Mouse (Mus musculus): ENCODE measurements around the gene S100a2. TPM values are rescaled to one million over a fixed set of nuclear protein-coding genes. Genes with fewer than 3 reads are reported as not detected.

S100a2 gene
- polyA plus RNA-seq, 1 experiment: not detected

GRCm38 (mm10) chr3:90601486-90602110 lies 11.6 kb downstream of the S100a2 start, which contains the start of gene Gm42674:
TSS of gene Gm42674 (plus strand) at chr3:90601904.
- WGBS: 82% methylated on average over 11 of the region's 11 CpGs
- Histone ChIP-seq H3K36me3 (ENCODE audit: control insufficient read depth, insufficient read depth, low read length) (no peaks in the 10 kb centered on the region), H3K27me3 (replicated peaks; ENCODE audit: control insufficient read depth, insufficient read depth, low read length) (no peaks in the 10 kb centered on the region), H3K27ac (ENCODE audit: insufficient read depth, low read depth, low read length) (no peak within 1 kb of the TSS), H3K4me1 (ENCODE audit: control insufficient read depth, insufficient read depth, low read length) (0 out of 2 replicates have a peak, but pooled peaks cover 3% of the 10 kb centered on the region), H3K4me3 (ENCODE audit: insufficient read depth, low read depth, low read length) (no peak within 1 kb of the TSS)
- TF ChIP-seq CTCF (conservative IDR thresholded peaks at IDR 0.05; ENCODE audit: insufficient read depth, insufficient read length, low read depth, low read length) (no peak), POLR2A (IDR thresholded peaks at IDR 0.05; ENCODE audit: low read depth, low read length) (no peak)
- no peak for DNase-seq

GRCm38 (mm10) chr3:90603623-90604022 lies 13.6 kb downstream of the S100a2 start, which contains the start of gene S100a4:
TSS of gene S100a4 (plus strand) at chr3:90603771.
- Histone ChIP-seq H3K36me3 (ENCODE audit: control insufficient read depth, insufficient read depth, low read length) (no peaks in the 10 kb centered on the region), H3K27me3 (replicated peaks; ENCODE audit: control insufficient read depth, insufficient read depth, low read length) (no peaks in the 10 kb centered on the region), H3K4me1 (ENCODE audit: control insufficient read depth, insufficient read depth, low read length) (0 out of 2 replicates have a peak, but pooled peaks cover 3% of the 10 kb centered on the region), H3K4me3 (ENCODE audit: insufficient read depth, low read depth, low read length) (no peak within 1 kb of the TSS), H3K27ac (ENCODE audit: insufficient read depth, low read depth, low read length) (0 out of 2 replicates have a peak within 1 kb of the TSS, but pooled peaks have one; percentile 33)
- WGBS: 57% methylated on average over 3 of the region's 3 CpGs
- TF ChIP-seq CTCF (conservative IDR thresholded peaks at IDR 0.05; ENCODE audit: insufficient read depth, insufficient read length, low read depth, low read length): no peak
- no peak for TF ChIP-seq POLR2A (IDR thresholded peaks at IDR 0.05; ENCODE audit: low read depth, low read length)
- DNase-seq: no peak

- 0 out of 2 replicates have a peak, but pooled peaks cover 3% of the 10 kb centered on the region for H3K4me1 ChIP-seq (ENCODE audit: control insufficient read depth, insufficient read depth, low read length)
- TF ChIP-seq CTCF (conservative IDR thresholded peaks at IDR 0.05; ENCODE audit: insufficient read depth, insufficient read length, low read depth, low read length): no peak
- no peak for TF ChIP-seq POLR2A (IDR thresholded peaks at IDR 0.05; ENCODE audit: low read depth, low read length)
- DNase-seq: peak; percentile 77
- H3K27ac ChIP-seq (ENCODE audit: insufficient read depth, low read depth, low read length): 0 out of 2 replicates have a peak overlapping the region, but pooled peaks have one; percentile 33
- no peaks in the 10 kb centered on the region for H3K36me3 ChIP-seq (ENCODE audit: control insufficient read depth, insufficient read depth, low read length)
- no peaks in the 10 kb centered on the region for H3K27me3 ChIP-seq (replicated peaks; ENCODE audit: control insufficient read depth, insufficient read depth, low read length)
- 42% methylated on average over 4 of the region's 4 CpGs for WGBS
- H3K4me3 ChIP-seq (ENCODE audit: insufficient read depth, low read depth, low read length): no peak overlapping the region
These were observed 14.4 kb downstream of the S100a2 start for GRCm38 (mm10) chr3:90604416-90604815.

GRCm38 (mm10) chr3:90605049-90605448 lies 15.0 kb downstream of the S100a2 start:
- WGBS: 89% methylated on average over 3 of the region's 3 CpGs
- H3K36me3 ChIP-seq (ENCODE audit: control insufficient read depth, insufficient read depth, low read length): no peaks in the 10 kb centered on the region
- H3K27ac ChIP-seq (ENCODE audit: insufficient read depth, low read depth, low read length): no peak overlapping the region
- no peak overlapping the region for H3K4me3 ChIP-seq (ENCODE audit: insufficient read depth, low read depth, low read length)
- H3K4me1 ChIP-seq (ENCODE audit: control insufficient read depth, insufficient read depth, low read length): 0 out of 2 replicates have a peak, but pooled peaks cover 3% of the 10 kb centered on the region
- no peak for TF ChIP-seq CTCF (conservative IDR thresholded peaks at IDR 0.05; ENCODE audit: insufficient read depth, insufficient read length, low read depth, low read length)
- TF ChIP-seq POLR2A (IDR thresholded peaks at IDR 0.05; ENCODE audit: low read depth, low read length): no peak
- DNase-seq: no peak
- H3K27me3 ChIP-seq (replicated peaks; ENCODE audit: control insufficient read depth, insufficient read depth, low read length): no peaks in the 10 kb centered on the region

- no peak overlapping the region for H3K27ac ChIP-seq (ENCODE audit: insufficient read depth, low read depth, low read length)
- WGBS: 86% methylated on average over 2 of the region's 2 CpGs
- no peaks in the 10 kb centered on the region for H3K36me3 ChIP-seq (ENCODE audit: control insufficient read depth, insufficient read depth, low read length)
- H3K4me1 ChIP-seq (ENCODE audit: control insufficient read depth, insufficient read depth, low read length): 0 out of 2 replicates have a peak, but pooled peaks cover 3% of the 10 kb centered on the region
- no peaks in the 10 kb centered on the region for H3K27me3 ChIP-seq (replicated peaks; ENCODE audit: control insufficient read depth, insufficient read depth, low read length)
- no peak overlapping the region for H3K4me3 ChIP-seq (ENCODE audit: insufficient read depth, low read depth, low read length)
- no peak for DNase-seq
- TF ChIP-seq CTCF (conservative IDR thresholded peaks at IDR 0.05; ENCODE audit: insufficient read depth, insufficient read length, low read depth, low read length): no peak
- TF ChIP-seq POLR2A (IDR thresholded peaks at IDR 0.05; ENCODE audit: low read depth, low read length): no peak
These were observed 15.7 kb downstream of the S100a2 start for GRCm38 (mm10) chr3:90605736-90606135.

GRCm38 (mm10) chr3:90606185-90606584 lies 16.1 kb downstream of the S100a2 start:
- WGBS: 88% methylated on average over 6 of the region's 6 CpGs
- 0 out of 2 replicates have a peak, but pooled peaks cover 3% of the 10 kb centered on the region for H3K4me1 ChIP-seq (ENCODE audit: control insufficient read depth, insufficient read depth, low read length)
- no peak overlapping the region for H3K4me3 ChIP-seq (ENCODE audit: insufficient read depth, low read depth, low read length)
- no peaks in the 10 kb centered on the region for H3K27me3 ChIP-seq (replicated peaks; ENCODE audit: control insufficient read depth, insufficient read depth, low read length)
- no peaks in the 10 kb centered on the region for H3K36me3 ChIP-seq (ENCODE audit: control insufficient read depth, insufficient read depth, low read length)
- no peak overlapping the region for H3K27ac ChIP-seq (ENCODE audit: insufficient read depth, low read depth, low read length)
- DNase-seq: no peak
- TF ChIP-seq CTCF (conservative IDR thresholded peaks at IDR 0.05; ENCODE audit: insufficient read depth, insufficient read length, low read depth, low read length) (no peak), POLR2A (IDR thresholded peaks at IDR 0.05; ENCODE audit: low read depth, low read length) (no peak)

- WGBS: 91% methylated on average over 3 of the region's 3 CpGs
- Histone ChIP-seq H3K4me3 (ENCODE audit: insufficient read depth, low read depth, low read length) (no peak overlapping the region), H3K27me3 (replicated peaks; ENCODE audit: control insufficient read depth, insufficient read depth, low read length) (no peaks in the 10 kb centered on the region), H3K4me1 (ENCODE audit: control insufficient read depth, insufficient read depth, low read length) (0 out of 2 replicates have a peak, but pooled peaks cover 3% of the 10 kb centered on the region), H3K36me3 (ENCODE audit: control insufficient read depth, insufficient read depth, low read length) (no peaks in the 10 kb centered on the region), H3K27ac (ENCODE audit: insufficient read depth, low read depth, low read length) (no peak overlapping the region)
- DNase-seq: no peak
- TF ChIP-seq CTCF (conservative IDR thresholded peaks at IDR 0.05; ENCODE audit: insufficient read depth, insufficient read length, low read depth, low read length): no peak
These were observed 17.3 kb downstream of the S100a2 start for GRCm38 (mm10) chr3:90607361-90607760.
